Mouse (Mus musculus): ENCODE results near the gene Man1b1. TPM values are rescaled to one million over a fixed set of nuclear protein-coding genes. Genes with fewer than 3 reads are reported as not detected.

Gene Man1b1
- polyA plus RNA-seq, 1 experiment from 2014 or later: 43.2 TPM

- 4% methylated on average over 42 of the region's 45 CpGs for WGBS
- H3K36me3 ChIP-seq (ENCODE audit: control insufficient read depth, insufficient read depth, low read length): no peaks in the 10 kb centered on the region
- H3K4me3 ChIP-seq (ENCODE audit: low read length): peak overlapping the region; percentile 53
- H3K27ac ChIP-seq (ENCODE audit: low read length): no peak overlapping the region
- ATAC-seq: peak; percentile 63
- peak overlapping the region; percentile 92 for H3K4me2 ChIP-seq (ENCODE audit: low read depth, low read length)
- peak overlapping the region; percentile 60 for H3K9ac ChIP-seq (ENCODE audit: low read depth, low read length)
- peaks cover 42% of the 10 kb centered on the region for H3K27me3 ChIP-seq (replicated peaks; ENCODE audit: control insufficient read depth, insufficient read depth, low read length)
- no peaks in the 10 kb centered on the region; the same call in 1 of the 2 replicates for H3K4me1 ChIP-seq (ENCODE audit: control insufficient read depth, insufficient read depth, low read length)
- H3K9me3 ChIP-seq (ENCODE audit: control insufficient read depth, low read length): no peaks in the 10 kb centered on the region
Observed at GRCm38 (mm10) chr2:25304657-25305541, 27.2 kb upstream of the Man1b1 start.

- peaks cover 48% of the 10 kb centered on the region for H3K27me3 ChIP-seq (replicated peaks; ENCODE audit: control insufficient read depth, insufficient read depth, low read length)
- ATAC-seq: no peak
- peak overlapping the region; percentile 53 for H3K4me3 ChIP-seq (ENCODE audit: low read length)
- no peak overlapping the region for H3K9ac ChIP-seq (ENCODE audit: low read depth, low read length)
- peak overlapping the region; percentile 92 for H3K4me2 ChIP-seq (ENCODE audit: low read depth, low read length)
- H3K36me3 ChIP-seq (ENCODE audit: control insufficient read depth, insufficient read depth, low read length): no peaks in the 10 kb centered on the region
- no peaks in the 10 kb centered on the region for H3K9me3 ChIP-seq (ENCODE audit: control insufficient read depth, low read length)
- WGBS: 49% methylated on average over 14 of the region's 14 CpGs
- no peak overlapping the region for H3K27ac ChIP-seq (ENCODE audit: low read length)
- no peaks in the 10 kb centered on the region; the same call in 1 of the 2 replicates for H3K4me1 ChIP-seq (ENCODE audit: control insufficient read depth, insufficient read depth, low read length)
Observed at GRCm38 (mm10) chr2:25305587-25306359, 26.4 kb upstream of the Man1b1 start.

- Histone ChIP-seq H3K9ac (ENCODE audit: low read depth, low read length) (no peak overlapping the region), H3K36me3 (ENCODE audit: control insufficient read depth, insufficient read depth, low read length) (no peaks in the 10 kb centered on the region), H3K27ac (ENCODE audit: low read length) (no peak overlapping the region), H3K4me2 (ENCODE audit: low read depth, low read length) (no peak overlapping the region), H3K9me3 (ENCODE audit: control insufficient read depth, low read length) (no peaks in the 10 kb centered on the region), H3K4me1 (ENCODE audit: control insufficient read depth, insufficient read depth, low read length) (no peaks in the 10 kb centered on the region), H3K4me3 (ENCODE audit: low read length) (no peak overlapping the region), H3K27me3 (replicated peaks; ENCODE audit: control insufficient read depth, insufficient read depth, low read length) (peaks cover 68% of the 10 kb centered on the region)
- WGBS: 60% methylated on average over 10 of the region's 10 CpGs
- no peak for ATAC-seq
Observed at GRCm38 (mm10) chr2:25310180-25310579, 22.0 kb upstream of the Man1b1 start.

GRCm38 (mm10) chr2:25310969-25311368 lies 21.2 kb upstream of the Man1b1 start:
- Histone ChIP-seq H3K4me3 (ENCODE audit: low read length) (peak overlapping the region; percentile 41), H3K27me3 (replicated peaks; ENCODE audit: control insufficient read depth, insufficient read depth, low read length) (peaks cover 62% of the 10 kb centered on the region), H3K36me3 (ENCODE audit: control insufficient read depth, insufficient read depth, low read length) (no peaks in the 10 kb centered on the region), H3K9ac (ENCODE audit: low read depth, low read length) (peak overlapping the region; percentile 49; the same call in 1 of the 2 replicates), H3K9me3 (ENCODE audit: control insufficient read depth, low read length) (no peaks in the 10 kb centered on the region), H3K4me1 (ENCODE audit: control insufficient read depth, insufficient read depth, low read length) (no peaks in the 10 kb centered on the region), H3K27ac (ENCODE audit: low read length) (no peak overlapping the region), H3K4me2 (ENCODE audit: low read depth, low read length) (peak overlapping the region; percentile 64)
- 2% methylated on average over 22 of the region's 22 CpGs for WGBS
- peak; percentile 76 for ATAC-seq

GRCm38 (mm10) chr2:25311491-25311891 lies 20.6 kb upstream of the Man1b1 start:
- Histone ChIP-seq H3K9me3 (ENCODE audit: control insufficient read depth, low read length) (no peaks in the 10 kb centered on the region), H3K27ac (ENCODE audit: low read length) (no peak overlapping the region), H3K4me1 (ENCODE audit: control insufficient read depth, insufficient read depth, low read length) (no peaks in the 10 kb centered on the region), H3K4me3 (ENCODE audit: low read length) (peak overlapping the region; percentile 41), H3K4me2 (ENCODE audit: low read depth, low read length) (peak overlapping the region; percentile 64), H3K9ac (ENCODE audit: low read depth, low read length) (no peak overlapping the region; the same call in 1 of the 2 replicates), H3K27me3 (replicated peaks; ENCODE audit: control insufficient read depth, insufficient read depth, low read length) (peaks cover 61% of the 10 kb centered on the region), H3K36me3 (ENCODE audit: control insufficient read depth, insufficient read depth, low read length) (no peaks in the 10 kb centered on the region)
- WGBS: 3% methylated on average over 11 of the region's 11 CpGs
- peak; percentile 91 for ATAC-seq

GRCm38 (mm10) chr2:25318119-25318966 lies 13.8 kb upstream of the Man1b1 start:
- peak; percentile 21; the same call in 1 of the 2 replicates for ATAC-seq
- H3K9ac ChIP-seq (ENCODE audit: low read depth, low read length): no peak overlapping the region
- peaks cover 42% of the 10 kb centered on the region for H3K27me3 ChIP-seq (replicated peaks; ENCODE audit: control insufficient read depth, insufficient read depth, low read length)
- WGBS: 5% methylated on average over 31 of the region's 31 CpGs
- no peaks in the 10 kb centered on the region for H3K9me3 ChIP-seq (ENCODE audit: control insufficient read depth, low read length)
- H3K4me3 ChIP-seq (ENCODE audit: low read length): peak overlapping the region; percentile 39
- no peaks in the 10 kb centered on the region for H3K36me3 ChIP-seq (ENCODE audit: control insufficient read depth, insufficient read depth, low read length)
- no peak overlapping the region for H3K27ac ChIP-seq (ENCODE audit: low read length)
- H3K4me2 ChIP-seq (ENCODE audit: low read depth, low read length): peak overlapping the region; percentile 61
- H3K4me1 ChIP-seq (ENCODE audit: control insufficient read depth, insufficient read depth, low read length): 0 out of 2 replicates have a peak, but pooled peaks cover 3% of the 10 kb centered on the region

- H3K4me3 ChIP-seq (ENCODE audit: low read length): peak within 1 kb of the TSS; percentile 39
- peak within 1 kb of the TSS; percentile 61 for H3K4me2 ChIP-seq (ENCODE audit: low read depth, low read length)
- H3K9ac ChIP-seq (ENCODE audit: low read depth, low read length): no peak within 1 kb of the TSS
- peak; percentile 81 for ATAC-seq
- no peaks in the 10 kb centered on the region for H3K9me3 ChIP-seq (ENCODE audit: control insufficient read depth, low read length)
- H3K27ac ChIP-seq (ENCODE audit: low read length): no peak within 1 kb of the TSS
- peaks cover 38% of the 10 kb centered on the region for H3K27me3 ChIP-seq (replicated peaks; ENCODE audit: control insufficient read depth, insufficient read depth, low read length)
- 0 out of 2 replicates have a peak, but pooled peaks cover 3% of the 10 kb centered on the region for H3K4me1 ChIP-seq (ENCODE audit: control insufficient read depth, insufficient read depth, low read length)
- no peaks in the 10 kb centered on the region for H3K36me3 ChIP-seq (ENCODE audit: control insufficient read depth, insufficient read depth, low read length)
- 9% methylated on average over 57 of the region's 58 CpGs for WGBS
Observed at GRCm38 (mm10) chr2:25318971-25319773, 13.0 kb upstream of the Man1b1 start, which contains the start of gene Grin1. TSS of gene Grin1 (minus strand) at chr2:25319187.

- Histone ChIP-seq H3K27ac (ENCODE audit: low read length) (no peak overlapping the region), H3K4me2 (ENCODE audit: low read depth, low read length) (no peak overlapping the region), H3K4me3 (ENCODE audit: low read length) (no peak overlapping the region), H3K9ac (ENCODE audit: low read depth, low read length) (no peak overlapping the region), H3K9me3 (ENCODE audit: control insufficient read depth, low read length) (no peaks in the 10 kb centered on the region), H3K4me1 (ENCODE audit: control insufficient read depth, insufficient read depth, low read length) (0 out of 2 replicates have a peak, but pooled peaks cover 3% of the 10 kb centered on the region), H3K36me3 (ENCODE audit: control insufficient read depth, insufficient read depth, low read length) (no peaks in the 10 kb centered on the region), H3K27me3 (replicated peaks; ENCODE audit: control insufficient read depth, insufficient read depth, low read length) (peaks cover 33% of the 10 kb centered on the region)
- WGBS: 31% methylated on average over 2 of the region's 2 CpGs
- no peak for ATAC-seq
Observed at GRCm38 (mm10) chr2:25320084-25320483, 12.1 kb upstream of the Man1b1 start.

Data from intestine, embryonic 16.5 days (tissue).